Mouse (Mus musculus) liver, postnatal 0 days (tissue): ENCODE results near the gene Pm20d2. TPM values are rescaled to one million over a fixed set of nuclear protein-coding genes. Genes with fewer than 3 reads are reported as not detected.

Experiments
- ATAC-seq: fragments of 200-750 bp; cut with Nextera tagmentation; 2 replicates; pipeline ENCODE4 v1.8.0; 2017; ENCODE audit warnings: mild to moderate bottlenecking, moderate library complexity
- DNase-seq: peaks from one replicate; pipeline ENCODE4 v3.0.0-alpha.2; 2016
- H3K27ac ChIP-seq: fragments of 300-500 bp; sonication (generic); 2 replicates; pipeline ENCODE4 v1.5.1; 2014; ENCODE audit warnings: antibody characterized with exemption, moderate library complexity, mild to moderate bottlenecking, low read depth
- H3K27me3 ChIP-seq: fragments of 300-500 bp; sonication (generic); 2 replicates; pipeline ENCODE4 v1.6.1; 2014; ENCODE audit warnings: low read length, control low read depth, mixed read lengths; ENCODE audit not compliant: insufficient read depth
- H3K36me3 ChIP-seq: fragments of 300-500 bp; sonication (generic); replicated peaks from 2 replicates; pipeline ENCODE4 v1.6.1; 2014; ENCODE audit warnings: mild to moderate bottlenecking, control low read depth, low read length, moderate library complexity, mixed read lengths; ENCODE audit not compliant: insufficient read depth
- H3K4me1 ChIP-seq: fragments of 300-500 bp; sonication (generic); 2 replicates; pipeline ENCODE4 v1.6.1; 2014; ENCODE audit warnings: antibody characterized with exemption, mild to moderate bottlenecking, control low read depth; ENCODE audit not compliant: insufficient read depth
- H3K4me2 ChIP-seq: fragments of 300-500 bp; sonication (generic); 2 replicates; pipeline ENCODE4 v1.6.1; 2014; ENCODE audit warnings: low read depth, mild to moderate bottlenecking, low read length, moderate library complexity, mixed read lengths
- H3K4me3 ChIP-seq: fragments of 300-500 bp; sonication (generic); 2 replicates; pipeline ENCODE4 v1.5.1; 2014; ENCODE audit warnings: low read depth, low read length
- H3K9ac ChIP-seq: fragments of 300-500 bp; sonication (generic); replicated peaks from 2 replicates; pipeline ENCODE4 v1.6.1; 2014; ENCODE audit warnings: mild to moderate bottlenecking, moderate library complexity
- H3K9me3 ChIP-seq: fragments of 300-500 bp; sonication (generic); 2 replicates; pipeline ENCODE4 v1.6.1; 2016; ENCODE audit warnings: mild to moderate bottlenecking, control low read depth, low read length, mixed read lengths
- CTCF ChIP-seq: sonication (generic); IDR thresholded peaks from 2 replicates; pipeline ENCODE4 v1.5.1; 2016; ENCODE audit warnings: antibody characterized with exemption, low read depth
- EP300 ChIP-seq: IDR thresholded peaks from 2 replicates; pipeline ENCODE4 v1.6.1; 2016; ENCODE audit warnings: antibody characterized with exemption, low read depth, mild to moderate bottlenecking
- WGBS: fragments of 180-500 bp; shearing (Covaris S2); extraction: QIAGEN DNeasy Blood & Tissue Kit; methylation state at CpG from one replicate; pipeline ENCODE4 v1.1.7; 2014; ENCODE audit not compliant: insufficient replicate concordance; 5-methylcytosine and 5-hydroxymethylcytosine counted together
- polyA plus RNA-seq: library from polyadenylated mRNA; unstranded; fragments of >200 nt; fragmentation: Nextera tagmentation; extraction: Ambion mirVana; gene quantifications from 2 replicates; pipeline ENCODE4 v1.2.1, GENCODE M21; 2015

The Pm20d2 gene
- polyA plus RNA-seq, 1 experiment from 2014 or later, result 0.14 TPM

GRCm38 (mm10) chr4:33188164-33188563 lies 1.4 kb downstream of the Pm20d2 start:
- peaks cover 11% of the 10 kb centered on the region for H3K27me3 ChIP-seq
- 34% methylated on average over 9 of the region's 9 CpGs for WGBS

GRCm38 (mm10) chr4:33183477-33183876 lies 6.1 kb downstream of the Pm20d2 start:
- H3K9ac ChIP-seq, result no peak overlapping the region
- DNase-seq, result no peak
- WGBS, result 68% methylated on average over 5 of the region's 5 CpGs

More at GRCm38 (mm10) chr4:33188164-33188563, 1.4 kb downstream of the Pm20d2 start:
- no peak for ATAC-seq
- TF ChIP-seq CTCF (no peak), EP300 (no peak)
- Histone ChIP-seq H3K9ac (no peak overlapping the region), H3K4me3 (no peak overlapping the region), H3K4me2 (0 out of 2 replicates have a peak overlapping the region, but pooled peaks have one; percentile 90), H3K4me1 (0 out of 2 replicates have a peak, but pooled peaks cover 3% of the 10 kb centered on the region), H3K9me3 (no peaks in the 10 kb centered on the region), H3K27ac (no peak overlapping the region), H3K36me3 (no peaks in the 10 kb centered on the region)
- no peak for DNase-seq

GRCm38 (mm10) chr4:33152087-33153038 lies 37.2 kb downstream of the Pm20d2 start:
- Histone ChIP-seq H3K4me3 (no peak overlapping the region), H3K9ac (no peak overlapping the region), H3K36me3 (no peaks in the 10 kb centered on the region), H3K4me1 (no peaks in the 10 kb centered on the region), H3K27me3 (no peaks in the 10 kb centered on the region), H3K4me2 (no peak overlapping the region), H3K9me3 (no peaks in the 10 kb centered on the region), H3K27ac (no peak overlapping the region)
- TF ChIP-seq EP300 (no peak), CTCF (no peak)
- ATAC-seq, result no peak
- 81% methylated on average over 26 of the region's 26 CpGs for WGBS
- no peak for DNase-seq

More at GRCm38 (mm10) chr4:33183477-33183876, 6.1 kb downstream of the Pm20d2 start:
- no peak for TF ChIP-seq EP300
- TF ChIP-seq CTCF, result no peak
- no peak overlapping the region for H3K4me2 ChIP-seq
- ATAC-seq, result no peak
- H3K27me3 ChIP-seq, result 0 out of 2 replicates have a peak, but pooled peaks cover 2% of the 10 kb centered on the region
- H3K36me3 ChIP-seq, result no peaks in the 10 kb centered on the region
- H3K9me3 ChIP-seq, result no peaks in the 10 kb centered on the region
- H3K4me3 ChIP-seq, result no peak overlapping the region
- no peak overlapping the region for H3K27ac ChIP-seq
- H3K4me1 ChIP-seq, result no peaks in the 10 kb centered on the region

- Histone ChIP-seq H3K27me3 (no peaks in the 10 kb centered on the region), H3K9ac (no peak overlapping the region), H3K9me3 (no peaks in the 10 kb centered on the region), H3K36me3 (no peaks in the 10 kb centered on the region), H3K4me2 (no peak overlapping the region), H3K4me3 (no peak overlapping the region), H3K27ac (no peak overlapping the region), H3K4me1 (no peaks in the 10 kb centered on the region)
- DNase-seq (no peak), ATAC-seq (no peak)
- TF ChIP-seq CTCF (no peak), EP300 (no peak)
- 74% methylated on average over 7 of the region's 7 CpGs for WGBS
Measured at GRCm38 (mm10) chr4:33149150-33149549, 40.4 kb downstream of the Pm20d2 start.

GRCm38 (mm10) chr4:33147825-33148224 lies 41.7 kb downstream of the Pm20d2 start:
- TF ChIP-seq EP300 (no peak), CTCF (peak; percentile 75)
- ATAC-seq (no peak), DNase-seq (peak; percentile 72)
- Histone ChIP-seq H3K27me3 (no peaks in the 10 kb centered on the region), H3K36me3 (no peaks in the 10 kb centered on the region), H3K9ac (no peak overlapping the region), H3K9me3 (no peaks in the 10 kb centered on the region), H3K27ac (no peak overlapping the region), H3K4me1 (no peaks in the 10 kb centered on the region), H3K4me2 (no peak overlapping the region), H3K4me3 (no peak overlapping the region)
- WGBS, result 6% methylated on average over 2 of the region's 2 CpGs

GRCm38 (mm10) chr4:33146679-33147291 lies 42.8 kb downstream of the Pm20d2 start:
- DNase-seq (no peak), ATAC-seq (no peak)
- no peak overlapping the region for H3K9ac ChIP-seq
- no peak overlapping the region for H3K27ac ChIP-seq
- no peaks in the 10 kb centered on the region for H3K36me3 ChIP-seq
- no peak overlapping the region for H3K4me3 ChIP-seq
- H3K9me3 ChIP-seq, result no peaks in the 10 kb centered on the region
- no peaks in the 10 kb centered on the region for H3K27me3 ChIP-seq
- no peak overlapping the region for H3K4me2 ChIP-seq
- 34% methylated on average over 20 of the region's 20 CpGs for WGBS
- H3K4me1 ChIP-seq, result no peaks in the 10 kb centered on the region
- TF ChIP-seq CTCF, result no peak
- no peak for TF ChIP-seq EP300
